8 mouse cellular contexts compared by ENCODE assay signal in the genomic region with DNA sequence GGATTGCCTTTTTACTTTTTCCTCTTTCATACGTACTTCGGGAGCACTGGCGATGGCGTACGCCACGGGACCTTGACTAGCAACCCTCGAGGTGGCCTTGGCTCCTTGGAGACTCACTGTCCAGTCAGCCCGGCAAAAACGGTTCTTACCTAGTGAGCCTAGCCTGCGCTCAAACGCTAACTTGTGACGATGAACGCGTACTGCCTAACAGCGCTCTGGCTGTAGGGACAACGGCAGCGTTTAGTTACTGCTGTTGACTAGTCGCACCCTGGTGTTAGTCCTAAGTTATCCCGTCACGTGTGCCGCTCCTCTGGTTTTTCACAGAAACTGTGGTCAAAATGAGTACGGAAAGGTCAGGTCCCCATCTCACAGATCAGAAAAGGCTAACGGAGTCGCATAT. TPM values are rescaled to one million over a fixed set of nuclear protein-coding genes. Genes with fewer than 3 reads are reported as not detected.
DNase-seq lines count a peak whose midpoint lies in the region; ATAC-seq and TF ChIP-seq lines count a peak whose summit lies in the region.

No protein-coding gene starts in this region.

- no peaks in the 10 kb centered on the region for H3K27me3 ChIP-seq in testis, adult 2 months (ENCODE audit: control insufficient read depth, insufficient read depth, low read length)
- H3K27me3 ChIP-seq in limb, embryonic 12.5 days: no peaks in the 10 kb centered on the region

- 0 out of 2 replicates have a peak, but pooled peaks cover 2% of the 10 kb centered on the region for H3K4me1 ChIP-seq in testis, adult 2 months (ENCODE audit: control insufficient read depth, insufficient read depth, low read length)
- H3K4me1 ChIP-seq in embryonic fibroblast, embryonic 13.5 days (ENCODE audit: control insufficient read depth, insufficient read depth, low read length): peaks cover 5% of the 10 kb centered on the region
- peaks cover 16% of the 10 kb centered on the region for H3K4me1 ChIP-seq in limb, embryonic 12.5 days (replicated peaks)

- DNase-seq in gastrocnemius, adult 2 months: no peak
- no peak for DNase-seq in gastrocnemius, postnatal 14 days
- no peak for DNase-seq in testis, postnatal 10 days (ENCODE audit: low spot score)
- peak; percentile 64 for DNase-seq in naive thymus-derived CD4-positive, alpha-beta T cell, adult 2 months (ENCODE audit: low read depth)
- DNase-seq in gastrocnemius, postnatal 10 days: no peak

- intact Hi-C loops in gastrocnemius, adult 2 months (cut with DNase I): no loop called here
- intact Hi-C loops in gastrocnemius, postnatal 14 days (cut with DNase I; ENCODE audit: low total_unique reads): no loop called here

- no peaks in the 10 kb centered on the region for H3K9me3 ChIP-seq in limb, embryonic 12.5 days

- peak overlapping the region; percentile 99 for H3K4me3 ChIP-seq in gastrocnemius, adult 2 months
- peak overlapping the region; percentile 97 for H3K4me3 ChIP-seq in testis, adult 2 months (ENCODE audit: control insufficient read depth, low read depth, low read length)
- peak overlapping the region; percentile 77 for H3K4me3 ChIP-seq in embryonic fibroblast, embryonic 13.5 days (ENCODE audit: insufficient read depth, low read length)
- H3K4me3 ChIP-seq in limb, embryonic 12.5 days (replicated peaks): peak overlapping the region; percentile 94

- peak overlapping the region; percentile 76 for H3K9ac ChIP-seq in limb, embryonic 12.5 days (replicated peaks)

- TF ChIP-seq POLR2A in testis, adult 2 months (IDR thresholded peaks at IDR 0.05; ENCODE audit: control insufficient read depth, low read depth, low read length): peak; percentile 17; the same call in 1 of the 2 replicates
- 0 out of 2 replicates have a peak, but pooled peaks have one; percentile 23 for TF ChIP-seq POLR2A in embryonic fibroblast, embryonic 13.5 days (IDR thresholded peaks at IDR 0.05; ENCODE audit: low read depth, low read length)

- no peak for TF ChIP-seq CTCF in gastrocnemius, adult 2 months (IDR thresholded peaks at IDR 0.05)
- TF ChIP-seq CTCF in testis, adult 2 months (IDR thresholded peaks at IDR 0.05; ENCODE audit: control insufficient read depth, insufficient read depth, insufficient replicate concordance, low read depth, low read length): no peak
- TF ChIP-seq CTCF in embryonic fibroblast, embryonic 13.5 days (IDR thresholded peaks at IDR 0.05; ENCODE audit: borderline replicate concordance, insufficient read depth, low read length): no peak

- H3K36me3 ChIP-seq in testis, adult 2 months (ENCODE audit: control insufficient read depth, insufficient read depth, low read length): no peaks in the 10 kb centered on the region
- peaks cover 8% of the 10 kb centered on the region; the same call in 1 of the 2 replicates for H3K36me3 ChIP-seq in limb, embryonic 12.5 days

- H3K27ac ChIP-seq in gastrocnemius, adult 2 months: peak overlapping the region; percentile 97
- H3K27ac ChIP-seq in testis, adult 2 months (ENCODE audit: control insufficient read depth, insufficient read depth, low read depth, low read length): peak overlapping the region; percentile 97
- H3K27ac ChIP-seq in embryonic fibroblast, embryonic 13.5 days (ENCODE audit: insufficient read depth, low read length): peak overlapping the region; percentile 73
- peak overlapping the region; percentile 93 for H3K27ac ChIP-seq in limb, embryonic 12.5 days

- under 1% methylated on average over 24 of the region's 24 CpGs for WGBS in limb, embryonic 12.5 days

- ATAC-seq in limb, embryonic 12.5 days (ENCODE audit: insufficient number of reproducible peaks, insufficient read depth, low FRiP score, low TSS enrichment, low read depth): no peak

- H3K4me2 ChIP-seq in limb, embryonic 12.5 days: peak overlapping the region; percentile 75

RNA-seq across cellular contexts. Expression of a gene that starts 0.6 kb away (rescaled TPM):
- 10 to 100 TPM; 28.1 to 28.2 TPM for total RNA-seq in gastrocnemius, adult 2 months (2021)
- 10 to 100 TPM; 21.5 to 26.8 TPM for total RNA-seq in gastrocnemius, postnatal 14 days (2021)
- 4.1 and 5.1 TPM in 2 replicates for polyA plus RNA-seq in testis, adult 2 months (2012; rRNA removed)
- 3.0 and 5.0 TPM in 2 replicates for polyA plus RNA-seq in embryonic fibroblast, embryonic 13.5 days (2011; ENCODE audit: insufficient read length, low read depth, missing spikeins)
- polyA plus RNA-seq in limb, embryonic 12.5 days (2016; fragmentation: Nextera tagmentation; extraction: Ambion mirVana): 3.8 and 4.0 TPM in 2 replicates
- 10 to 100 TPM; 24.8 to 25.5 TPM for total RNA-seq in gastrocnemius, postnatal 10 days (2021)

RNA-seq across cellular contexts. Expression of a gene that starts 0.9 kb away (rescaled TPM):
- total RNA-seq in gastrocnemius, adult 2 months (2021): 10 to 100 TPM; 10.3 to 10.8 TPM
- 10 to 100 TPM; 10.9 to 12.9 TPM for total RNA-seq in gastrocnemius, postnatal 14 days (2021)
- polyA plus RNA-seq in testis, adult 2 months (2012; rRNA removed): 14.2 and 16.3 TPM in 2 replicates
- polyA plus RNA-seq in embryonic fibroblast, embryonic 13.5 days (2011; ENCODE audit: insufficient read length, low read depth, missing spikeins): 23.6 and 34.7 TPM in 2 replicates
- polyA plus RNA-seq in limb, embryonic 12.5 days (2016; fragmentation: Nextera tagmentation; extraction: Ambion mirVana): 47.8 and 47.9 TPM in 2 replicates
- total RNA-seq in gastrocnemius, postnatal 10 days (2021): 10 to 100 TPM; 14.5 to 14.8 TPM
